Mouse (Mus musculus): Measurements from ENCODE around the gene Gusb. TPM values are rescaled to one million over a fixed set of nuclear protein-coding genes. Genes with fewer than 3 reads are reported as not detected.

The Gusb gene
- polyA plus RNA-seq, 1 experiment from 2014 or later: 264 TPM

DNA sequence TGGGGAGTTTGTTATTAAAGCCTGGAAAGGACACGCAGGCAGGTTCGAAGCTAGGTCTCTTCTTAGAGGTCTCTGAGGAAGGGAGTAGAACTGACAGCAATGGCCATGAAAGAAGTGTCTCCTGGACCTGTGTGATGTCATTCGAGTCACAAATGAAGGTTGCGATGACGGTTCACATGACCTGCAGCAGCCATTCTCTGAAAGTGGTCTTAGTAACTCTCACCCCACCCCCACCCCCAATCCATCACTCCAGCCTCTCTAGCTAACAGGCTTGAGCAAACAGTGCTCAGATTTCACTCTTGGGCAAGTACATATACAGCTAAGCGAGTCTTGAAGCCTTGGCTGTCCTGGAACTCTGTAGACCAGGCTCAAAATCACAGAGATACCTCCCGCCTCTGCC, 380 bp upstream of the Gusb start:
- peak overlapping the region; percentile 68 for H3K4me3 ChIP-seq (ENCODE audit: low read depth, low read length)
- no peak overlapping the region for H3K9ac ChIP-seq (ENCODE audit: low read depth, low read length)
- 0 out of 2 replicates have a peak, but pooled peaks cover 4% of the 10 kb centered on the region for H3K4me1 ChIP-seq (replicated peaks; ENCODE audit: control insufficient read depth, insufficient read depth, low read length)
- ATAC-seq: no peak
- no peaks in the 10 kb centered on the region for H3K27me3 ChIP-seq (replicated peaks; ENCODE audit: control insufficient read depth, insufficient read depth, low read length)
- peaks cover 22% of the 10 kb centered on the region; the same call in 1 of the 2 replicates for H3K36me3 ChIP-seq (ENCODE audit: control insufficient read depth, insufficient read depth)
- TF ChIP-seq CTCF (IDR thresholded peaks at IDR 0.05; ENCODE audit: low read depth): no peak
- 0 out of 2 replicates have a peak, but pooled peaks cover 5% of the 10 kb centered on the region for H3K9me3 ChIP-seq (ENCODE audit: control insufficient read depth)
- H3K27ac ChIP-seq (ENCODE audit: low read depth, low read length): peak overlapping the region; percentile 96
- 33% methylated on average over 7 of the region's 7 CpGs for whole genome bisulfite sequencing
- peak overlapping the region; percentile 83 for H3K4me2 ChIP-seq (replicated peaks; ENCODE audit: low read depth)

GRCm38 (mm10) chr5:130001356-130001987, 1.4 kb downstream of the Gusb start:
- no peak for TF ChIP-seq CTCF (IDR thresholded peaks at IDR 0.05; ENCODE audit: low read depth)
- Histone ChIP-seq H3K27me3 (replicated peaks; ENCODE audit: control insufficient read depth, insufficient read depth, low read length) (no peaks in the 10 kb centered on the region), H3K9ac (ENCODE audit: low read depth, low read length) (peak overlapping the region; percentile 82; the same call in 1 of the 2 replicates), H3K4me1 (replicated peaks; ENCODE audit: control insufficient read depth, insufficient read depth, low read length) (0 out of 2 replicates have a peak, but pooled peaks cover 4% of the 10 kb centered on the region), H3K9me3 (ENCODE audit: control insufficient read depth) (0 out of 2 replicates have a peak, but pooled peaks cover 5% of the 10 kb centered on the region), H3K27ac (ENCODE audit: low read depth, low read length) (peak overlapping the region; percentile 96), H3K4me2 (replicated peaks; ENCODE audit: low read depth) (peak overlapping the region; percentile 83), H3K4me3 (ENCODE audit: low read depth, low read length) (peak overlapping the region; percentile 68), H3K36me3 (ENCODE audit: control insufficient read depth, insufficient read depth) (peaks cover 39% of the 10 kb centered on the region)
- WGBS: 30% methylated on average over 5 of the region's 5 CpGs
- peak; percentile 6; the same call in 1 of the 2 replicates for ATAC-seq

DNA sequence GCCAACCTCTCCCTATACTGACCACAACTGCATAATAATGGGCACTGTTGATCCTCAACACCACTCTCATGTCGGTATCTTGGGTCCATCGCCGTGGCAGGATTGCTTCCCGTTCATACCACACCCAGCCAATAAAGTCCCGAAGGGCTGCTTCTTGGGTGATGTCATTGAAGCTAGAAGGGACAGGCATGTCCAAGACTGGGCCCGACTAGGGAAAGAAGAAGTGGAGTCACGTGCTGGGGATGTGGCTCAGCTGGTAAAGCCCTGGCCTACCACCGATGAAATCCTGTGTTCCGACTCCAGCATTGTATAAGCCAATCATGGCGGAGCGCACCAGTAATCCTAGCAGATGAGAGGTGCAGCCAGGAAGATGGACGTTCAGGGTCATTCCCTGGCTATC, 2.1 kb downstream of the Gusb start:
- Histone ChIP-seq H3K4me3 (ENCODE audit: low read depth, low read length) (no peak overlapping the region), H3K36me3 (ENCODE audit: control insufficient read depth, insufficient read depth) (peaks cover 45% of the 10 kb centered on the region), H3K9me3 (ENCODE audit: control insufficient read depth) (0 out of 2 replicates have a peak, but pooled peaks cover 5% of the 10 kb centered on the region), H3K9ac (ENCODE audit: low read depth, low read length) (no peak overlapping the region), H3K4me2 (replicated peaks; ENCODE audit: low read depth) (peak overlapping the region; percentile 83), H3K27me3 (replicated peaks; ENCODE audit: control insufficient read depth, insufficient read depth, low read length) (no peaks in the 10 kb centered on the region), H3K27ac (ENCODE audit: low read depth, low read length) (peak overlapping the region; percentile 96), H3K4me1 (replicated peaks; ENCODE audit: control insufficient read depth, insufficient read depth, low read length) (0 out of 2 replicates have a peak, but pooled peaks cover 4% of the 10 kb centered on the region)
- ATAC-seq: peak; percentile 70
- TF ChIP-seq CTCF (IDR thresholded peaks at IDR 0.05; ENCODE audit: low read depth): no peak
- 49% methylated on average over 12 of the region's 12 CpGs for WGBS

GRCm38 (mm10) chr5:129999097-129999496, 3.8 kb downstream of the Gusb start:
- no peak overlapping the region for H3K9ac ChIP-seq (ENCODE audit: low read depth, low read length)
- ATAC-seq: peak; percentile 22; the same call in 1 of the 2 replicates
- 0 out of 2 replicates have a peak, but pooled peaks cover 4% of the 10 kb centered on the region for H3K4me1 ChIP-seq (replicated peaks; ENCODE audit: control insufficient read depth, insufficient read depth, low read length)
- TF ChIP-seq CTCF (IDR thresholded peaks at IDR 0.05; ENCODE audit: low read depth): peak; percentile 94
- H3K27ac ChIP-seq (ENCODE audit: low read depth, low read length): no peak overlapping the region
- H3K27me3 ChIP-seq (replicated peaks; ENCODE audit: control insufficient read depth, insufficient read depth, low read length): no peaks in the 10 kb centered on the region
- no peak overlapping the region for H3K4me2 ChIP-seq (replicated peaks; ENCODE audit: low read depth)
- peaks cover 58% of the 10 kb centered on the region for H3K36me3 ChIP-seq (ENCODE audit: control insufficient read depth, insufficient read depth)
- H3K9me3 ChIP-seq (ENCODE audit: control insufficient read depth): no peaks in the 10 kb centered on the region
- 29% methylated on average over 4 of the region's 4 CpGs for WGBS
- H3K4me3 ChIP-seq (ENCODE audit: low read depth, low read length): no peak overlapping the region

GRCm38 (mm10) chr5:129997700-129998099, 5.1 kb downstream of the Gusb start:
- H3K9me3 ChIP-seq (ENCODE audit: control insufficient read depth): no peaks in the 10 kb centered on the region
- 0 out of 2 replicates have a peak overlapping the region, but pooled peaks have one; percentile 11 for H3K9ac ChIP-seq (ENCODE audit: low read depth, low read length)
- peak; percentile 33; the same call in 1 of the 2 replicates for TF ChIP-seq CTCF (IDR thresholded peaks at IDR 0.05; ENCODE audit: low read depth)
- H3K4me1 ChIP-seq (replicated peaks; ENCODE audit: control insufficient read depth, insufficient read depth, low read length): no peaks in the 10 kb centered on the region
- H3K27ac ChIP-seq (ENCODE audit: low read depth, low read length): no peak overlapping the region
- no peak overlapping the region for H3K4me2 ChIP-seq (replicated peaks; ENCODE audit: low read depth)
- no peaks in the 10 kb centered on the region for H3K27me3 ChIP-seq (replicated peaks; ENCODE audit: control insufficient read depth, insufficient read depth, low read length)
- peaks cover 71% of the 10 kb centered on the region for H3K36me3 ChIP-seq (ENCODE audit: control insufficient read depth, insufficient read depth)
- WGBS: 75% methylated on average over 19 of the region's 19 CpGs
- ATAC-seq: no peak
- no peak overlapping the region for H3K4me3 ChIP-seq (ENCODE audit: low read depth, low read length)

- Histone ChIP-seq H3K4me2 (replicated peaks; ENCODE audit: low read depth) (no peak overlapping the region), H3K27ac (ENCODE audit: low read depth, low read length) (no peak overlapping the region), H3K36me3 (ENCODE audit: control insufficient read depth, insufficient read depth) (peaks cover 73% of the 10 kb centered on the region), H3K9me3 (ENCODE audit: control insufficient read depth) (no peaks in the 10 kb centered on the region), H3K4me1 (replicated peaks; ENCODE audit: control insufficient read depth, insufficient read depth, low read length) (no peaks in the 10 kb centered on the region), H3K9ac (ENCODE audit: low read depth, low read length) (no peak overlapping the region), H3K4me3 (ENCODE audit: low read depth, low read length) (no peak overlapping the region), H3K27me3 (replicated peaks; ENCODE audit: control insufficient read depth, insufficient read depth, low read length) (no peaks in the 10 kb centered on the region)
- no peak for TF ChIP-seq CTCF (IDR thresholded peaks at IDR 0.05; ENCODE audit: low read depth)
- 85% methylated on average over 7 of the region's 7 CpGs for WGBS
- ATAC-seq: no peak
Observed at GRCm38 (mm10) chr5:129994989-129995388, 7.9 kb downstream of the Gusb start.
